Mouse (Mus musculus) gastrocnemius, postnatal 4 days (tissue): ENCODE results near the gene Hdac4. TPM values are rescaled to one million over a fixed set of nuclear protein-coding genes. Genes with fewer than 3 reads are reported as not detected.
A peak's percentile ranks its signal among the peaks of the same experiment; 100 is the strongest.

ENCODE experiments used
- DNase-seq, 2 experiments: peaks; one replicate each; pipeline ENCODE4 v3.0.0; 2021 to 2022; ENCODE audit warnings: low spot score in 2 of 2, mixed read lengths in 2 of 2
- long read RNA-seq, 2 experiments: library from polyadenylated mRNA; stranded (forward); transcript quantifications; one replicate each; pipeline ENCODE4 v2.0.0; 2021
- total RNA-seq, 2 experiments: library from RNA; stranded (reverse); gene quantifications; 2 replicates each; pipeline ENCODE4 v1.2.3; 2021

Gene Hdac4
- total RNA-seq = 10 to 100 TPM; 59.1 to 62.9 TPM
- long read RNA-seq, experiment 1, partial matches to known transcripts = 15 of 43 reads
- long read RNA-seq, experiment 1, other reads (novel, unspliced or antisense) = 28 of 43 reads
- long read RNA-seq, experiment 2, partial matches to known transcripts = 33 of 60 reads
- long read RNA-seq, experiment 2, other reads (novel, unspliced or antisense) = 26 of 60 reads

DNA sequence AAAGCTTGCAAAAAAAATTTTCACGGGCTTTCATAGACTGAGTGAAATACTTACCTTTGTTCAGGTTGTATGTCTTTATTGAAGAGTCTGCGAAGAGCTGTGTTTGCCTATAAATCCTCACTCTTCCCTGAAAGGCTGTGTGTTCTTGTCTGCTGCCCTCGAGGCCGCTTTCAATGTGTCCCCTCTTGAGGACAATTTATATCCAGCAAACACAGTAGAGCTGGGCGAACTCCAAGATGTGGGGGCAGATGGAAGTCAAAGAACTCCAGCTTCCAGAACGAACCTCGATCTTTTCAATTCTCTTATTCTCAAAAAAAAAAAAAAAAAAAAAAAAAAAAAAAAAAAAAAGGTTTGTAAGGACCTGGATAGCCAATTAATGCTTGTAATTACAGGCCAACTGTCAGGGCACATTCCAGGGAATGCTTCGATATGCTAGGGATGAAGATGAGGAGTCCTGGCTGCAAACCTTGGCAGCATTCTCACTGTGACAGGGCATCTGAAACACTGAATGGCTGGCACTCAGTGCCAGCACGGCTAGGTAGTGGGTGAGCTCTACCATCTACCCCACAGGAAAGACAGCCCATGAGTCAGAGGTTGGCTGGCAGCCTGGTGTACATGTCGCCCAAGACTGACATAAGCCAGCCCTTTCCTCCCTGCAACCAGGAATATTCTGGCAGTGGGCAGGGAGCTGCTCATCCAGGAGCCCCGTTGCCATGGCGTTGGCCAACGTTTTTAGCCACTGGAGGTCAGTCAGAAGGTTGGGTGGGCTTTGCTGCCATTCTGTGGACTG, at the start of gene Hdac4:
Gene Hdac4 (minus strand): TSS at position 340 of the 790 bp plus-strand sequence.
- DNase-seq = peak in 1 of 2 experiments; percentile 44

- DNase-seq = no peak
Measured at GRCm38 (mm10) chr1:92243549-92243948, 48.0 kb upstream of the Hdac4 start.

DNA sequence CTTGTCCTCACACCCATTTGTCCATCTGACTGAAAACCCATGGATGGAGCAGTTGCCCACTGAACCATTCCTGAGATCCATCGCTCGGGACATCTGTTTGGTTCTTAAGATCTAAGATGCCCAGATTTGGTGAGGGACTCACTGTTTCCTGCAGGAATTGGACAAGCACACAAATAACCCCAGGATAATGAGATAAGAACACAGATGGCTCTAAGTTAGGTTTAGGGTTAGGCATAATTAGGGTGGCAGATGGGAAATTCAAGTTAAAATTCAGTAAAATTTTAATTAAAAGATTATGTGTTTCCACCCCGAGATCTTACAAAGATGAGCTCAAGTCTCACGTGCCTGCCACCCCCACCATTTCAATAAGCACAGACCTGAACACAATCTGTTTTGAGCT, 44.6 kb upstream of the Hdac4 start:
- no peak for DNase-seq

DNA sequence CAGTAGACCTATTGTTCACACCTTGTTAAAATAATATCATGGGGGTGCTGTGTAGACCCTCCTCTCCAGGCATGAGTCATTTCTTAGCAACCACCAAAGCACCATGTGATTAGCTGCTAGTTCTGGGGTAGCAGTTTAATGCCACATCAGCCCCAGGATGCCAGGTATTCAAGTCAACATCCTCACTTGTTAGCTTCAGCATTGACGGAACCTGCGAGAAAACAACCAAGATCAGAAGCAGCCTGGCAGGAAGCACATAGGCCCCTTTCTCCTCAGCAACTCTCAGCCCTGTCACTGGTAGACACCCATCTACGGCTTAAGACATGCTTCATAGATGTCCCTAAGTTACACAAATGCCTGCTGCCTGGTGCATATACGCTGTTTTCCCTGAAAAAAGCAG, 40.1 kb upstream of the Hdac4 start:
- no peak for DNase-seq

- DNase-seq = no peak
Measured at GRCm38 (mm10) chr1:92225297-92225696, 29.8 kb upstream of the Hdac4 start.

DNA sequence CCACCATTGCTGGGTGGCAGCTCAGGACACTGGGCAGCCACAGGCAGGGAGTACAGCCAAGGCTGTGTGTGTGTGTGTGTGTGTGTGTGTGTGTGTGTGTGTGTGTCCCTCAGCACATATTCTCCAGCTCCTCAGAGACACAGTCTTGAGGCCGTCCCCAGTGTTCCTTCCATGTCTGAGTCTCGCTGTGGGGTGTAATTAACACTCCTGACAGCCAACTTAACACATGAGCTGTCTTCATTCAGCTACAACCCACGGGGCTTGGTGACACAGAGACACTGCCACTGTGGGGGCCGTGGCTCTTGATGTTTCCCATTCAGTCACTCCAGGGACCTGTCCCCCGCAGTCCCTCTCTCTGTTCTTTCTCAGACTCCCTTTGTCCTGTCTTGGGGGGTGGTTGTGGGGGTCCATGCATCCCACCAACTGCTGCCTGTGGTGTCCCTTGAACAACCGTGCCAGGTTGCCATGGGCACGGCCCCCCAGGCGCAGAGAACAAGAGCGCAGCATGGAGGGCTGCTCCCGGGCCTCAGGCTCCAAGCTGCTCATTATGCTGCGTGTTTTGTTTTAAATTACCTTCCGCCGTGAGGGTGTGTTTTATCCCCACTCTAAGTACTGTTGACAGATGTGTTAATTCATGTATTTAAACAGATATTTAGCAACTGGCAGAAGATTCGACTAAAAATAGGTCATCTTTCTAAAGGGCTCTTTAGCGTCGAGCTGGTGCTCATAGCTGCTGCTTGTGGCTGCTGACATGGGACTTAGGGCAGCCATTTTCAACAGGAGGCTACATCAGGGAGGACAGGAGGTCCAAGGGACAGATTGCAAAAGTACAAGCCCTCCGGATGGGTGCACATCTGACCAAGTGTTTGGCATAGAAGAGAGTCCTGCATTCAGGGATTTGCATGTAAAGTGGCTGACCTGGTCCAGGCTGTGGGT, 28.7 kb upstream of the Hdac4 start:
- DNase-seq = no peak

- DNase-seq = no peak
Measured at GRCm38 (mm10) chr1:92216710-92217109, 21.2 kb upstream of the Hdac4 start.

- no peak for DNase-seq
Measured at GRCm38 (mm10) chr1:92215996-92216630, 20.6 kb upstream of the Hdac4 start.

GRCm38 (mm10) chr1:92215131-92215638, 19.7 kb upstream of the Hdac4 start:
- no peak for DNase-seq

DNA sequence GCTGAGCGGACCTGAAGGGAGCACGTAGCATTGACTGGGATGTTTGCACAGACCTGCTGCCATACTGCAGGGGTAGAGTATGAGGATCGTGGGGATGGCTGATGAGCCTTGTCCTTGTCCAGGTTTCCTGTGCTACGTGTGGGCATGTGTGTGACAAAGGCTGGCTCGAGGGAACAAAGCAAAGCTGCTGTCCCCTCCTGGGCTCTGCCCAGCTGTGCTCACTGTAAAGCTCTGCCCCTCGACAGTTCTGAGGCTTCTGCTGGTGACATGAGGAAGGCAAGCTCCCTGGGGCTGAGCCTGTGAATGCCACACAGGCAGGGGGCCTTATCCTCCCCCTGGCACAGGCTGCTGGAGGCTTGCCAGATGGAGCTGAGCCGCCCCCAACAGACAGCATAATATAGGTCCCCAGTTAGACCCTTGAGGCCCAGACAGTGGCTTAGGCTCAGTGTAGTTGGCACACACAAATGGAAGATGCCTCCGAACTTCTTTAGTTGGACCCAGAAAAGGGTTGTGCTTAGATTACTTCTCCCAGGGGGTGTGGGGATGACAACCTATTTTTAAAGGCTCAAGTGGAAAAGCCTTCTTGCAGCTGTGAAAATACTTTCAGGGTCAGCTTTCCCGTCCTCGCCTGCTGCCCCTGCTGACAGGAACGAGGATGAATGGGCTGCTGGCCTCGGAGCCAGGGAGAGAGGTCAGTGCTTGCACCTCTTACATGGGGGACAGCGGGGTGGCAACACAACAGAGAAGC, 16.7 kb upstream of the Hdac4 start:
- peak in 1 of 2 experiments; percentile 17 for DNase-seq

DNA sequence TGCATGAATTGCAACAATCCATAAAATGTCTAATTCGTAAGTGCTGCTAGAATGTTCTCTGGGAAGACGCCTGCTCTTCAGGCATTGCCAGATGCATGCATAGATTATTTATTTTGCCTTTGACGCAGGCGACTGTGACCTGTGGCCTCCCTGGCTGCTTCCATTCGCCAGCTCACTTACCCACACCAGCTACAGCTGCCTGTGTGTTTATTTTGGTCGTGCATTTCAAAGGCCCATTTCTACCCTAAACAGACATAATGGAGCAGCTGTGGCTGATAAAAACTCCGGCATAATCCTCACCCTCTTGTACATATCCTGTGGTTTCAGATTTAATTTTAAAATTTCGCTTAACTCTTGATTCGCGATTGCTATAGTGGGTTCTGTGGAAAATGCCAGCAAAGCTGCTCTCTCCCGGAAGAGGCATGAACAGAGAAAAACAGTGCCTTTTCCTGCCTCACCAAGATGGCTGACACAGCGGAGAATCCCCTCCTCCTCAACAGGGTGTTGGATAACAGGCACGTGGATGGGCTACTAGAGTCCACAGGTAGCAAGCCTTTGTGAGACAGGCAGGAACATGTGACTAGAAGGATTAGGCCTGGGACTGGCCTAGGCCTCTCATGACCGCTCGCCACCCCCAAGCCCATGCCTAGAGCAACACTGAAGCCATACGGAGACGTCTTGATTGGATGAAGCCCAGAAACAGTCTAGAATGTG, 7.3 kb upstream of the Hdac4 start:
- no peak for DNase-seq

DNA sequence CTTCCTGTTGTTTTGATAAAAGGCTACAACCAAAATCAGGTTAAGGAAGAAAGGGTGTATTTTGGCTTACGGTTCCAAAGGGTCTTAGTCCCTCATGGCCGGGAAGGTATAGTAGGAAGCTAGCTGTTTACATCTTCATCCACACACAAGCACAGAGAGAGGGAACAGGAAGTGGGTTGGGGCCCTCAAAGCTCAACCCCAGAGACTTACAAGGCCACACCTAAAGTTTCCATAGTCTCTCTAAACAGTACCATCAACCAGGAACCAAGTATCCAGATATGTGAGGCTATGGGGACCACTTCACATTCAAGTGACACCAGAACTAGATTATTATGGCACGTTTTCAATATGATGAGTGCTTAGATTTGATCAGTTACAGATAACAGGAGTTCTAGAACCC, 5.0 kb downstream of the Hdac4 start:
- no peak for DNase-seq

DNA sequence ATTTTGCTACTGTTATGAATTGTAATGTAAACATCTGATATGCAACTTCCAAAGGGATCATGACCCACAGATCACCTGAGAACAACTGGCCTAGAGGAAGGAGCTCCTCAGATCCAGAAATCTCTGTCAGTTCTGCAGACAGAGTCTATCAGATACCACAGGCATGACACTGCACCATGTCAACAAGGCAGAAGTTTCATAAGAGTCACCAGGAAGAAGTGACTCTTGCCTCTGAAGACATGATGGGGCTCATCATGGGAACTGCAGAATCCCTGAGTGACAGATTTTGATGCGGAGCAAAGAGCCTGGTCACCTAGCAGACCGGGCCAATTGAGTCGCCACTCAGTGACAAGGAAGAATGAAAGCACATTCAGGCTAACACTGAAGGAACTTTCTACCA, 8.4 kb downstream of the Hdac4 start:
- no peak for DNase-seq

DNA sequence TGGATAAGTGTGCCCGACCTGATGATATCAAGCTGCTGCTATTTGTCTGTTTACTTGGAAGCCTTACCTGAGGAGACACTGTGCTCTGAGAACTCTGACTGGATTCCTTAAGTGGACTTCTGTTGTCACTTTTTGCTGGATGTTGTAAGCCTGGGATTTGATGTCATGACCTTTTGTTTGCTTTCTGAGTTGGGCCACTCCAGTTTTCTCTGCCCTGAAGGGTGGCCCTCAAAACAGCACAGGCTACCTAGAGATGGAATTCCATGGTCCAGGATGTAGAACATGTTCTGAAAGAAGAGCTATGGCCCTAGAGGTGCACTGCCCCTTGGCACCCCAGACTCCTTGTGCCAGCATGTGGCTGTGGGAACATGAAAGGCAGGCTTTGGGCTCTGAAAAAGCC, 10.9 kb downstream of the Hdac4 start:
- DNase-seq = no peak

- no peak for DNase-seq
Measured at GRCm38 (mm10) chr1:92183101-92183790, 12.3 kb downstream of the Hdac4 start.

DNA sequence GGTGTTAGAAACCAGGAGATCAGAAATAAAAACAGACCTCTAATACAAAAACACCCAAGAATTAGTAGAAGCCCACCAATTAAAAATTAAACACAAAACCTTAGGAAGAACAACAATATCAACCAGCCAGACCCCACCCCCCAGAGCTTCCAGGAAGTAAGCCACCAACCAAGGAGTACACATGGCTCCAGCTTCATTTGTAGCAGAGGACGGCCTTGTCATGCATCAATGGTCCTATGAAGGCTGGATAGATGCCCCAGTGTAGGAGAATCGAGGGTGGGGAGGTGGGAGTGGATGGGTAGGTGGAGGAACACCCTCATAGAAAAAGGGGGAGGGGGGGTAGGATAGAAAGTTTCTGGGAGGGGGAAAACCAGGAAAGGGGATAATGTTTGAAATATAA, 13.5 kb downstream of the Hdac4 start:
- DNase-seq = no peak

DNA sequence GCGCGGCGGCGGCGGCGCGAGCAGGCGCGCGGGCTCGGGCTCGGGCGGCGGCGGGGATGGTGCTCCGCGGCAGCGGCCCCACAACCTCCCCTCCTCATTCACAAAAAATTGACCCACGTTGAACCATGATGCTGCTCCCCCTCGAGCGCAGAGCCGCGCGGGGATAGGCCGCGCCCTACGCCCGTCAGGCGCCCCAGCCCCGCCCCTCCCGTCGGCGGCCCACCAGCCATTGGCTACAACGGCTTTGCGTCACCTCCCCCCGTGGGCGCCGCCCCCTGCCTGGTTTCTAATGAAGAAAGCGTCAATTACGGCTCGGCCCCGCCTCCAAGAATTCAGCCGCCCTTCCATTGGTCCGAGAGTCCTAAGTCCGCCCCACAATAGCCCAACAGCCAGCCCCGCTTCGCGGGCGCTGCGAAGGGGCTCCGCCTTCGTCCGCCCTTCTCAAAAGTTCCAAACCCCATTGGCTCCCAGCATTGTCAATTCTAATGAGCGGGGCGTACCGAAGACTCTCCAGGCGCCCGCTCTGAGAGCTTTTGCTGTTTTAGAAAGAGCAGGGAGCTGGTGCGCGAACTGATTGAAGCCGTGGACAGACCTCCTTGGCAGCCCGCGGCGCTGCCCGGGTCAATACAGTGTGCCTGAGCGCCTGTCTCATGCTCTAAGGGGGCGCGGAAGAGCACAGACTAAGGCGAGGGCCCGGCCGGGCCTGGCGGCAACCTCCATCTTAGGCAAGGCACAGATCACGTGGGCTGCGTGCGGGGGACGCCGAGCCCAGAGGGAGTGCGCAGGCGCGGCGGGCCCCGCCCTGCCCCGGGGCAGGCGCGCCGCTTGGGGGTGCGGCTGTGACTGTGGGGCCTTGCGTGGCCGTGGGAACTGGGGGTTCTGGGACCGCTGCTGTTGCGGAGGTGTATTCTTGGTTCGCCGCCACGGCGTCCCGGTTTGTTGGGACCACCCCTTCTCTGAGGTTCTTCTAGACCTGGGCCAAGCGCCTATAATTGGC, 15.1 kb downstream of the Hdac4 start:
- peak; percentile 100 for DNase-seq

GRCm38 (mm10) chr1:92179489-92180006, 16.0 kb downstream of the Hdac4 start:
- peak; percentile 42 to 58 for DNase-seq
